Mouse (Mus musculus) kidney, adult 9 months (tissue): ENCODE data around the gene Matn4.
"Not testable (repeated sequence)": the region's sequence is repeated elsewhere in the genome, so short reads cannot be mapped to it uniquely, and the experiment has no call there.

ENCODE experiments used
- DNase-seq: peaks from one replicate; pipeline ENCODE4 v3.0.0; 2022

The Matn4 gene

GRCm38 (mm10) chr2:164366947-164367346 lies 38.0 kb downstream of the Matn4 start:
- DNase-seq, result no peak

GRCm38 (mm10) chr2:164360974-164361657 lies 43.8 kb downstream of the Matn4 start:
- no peak for DNase-seq

DNA sequence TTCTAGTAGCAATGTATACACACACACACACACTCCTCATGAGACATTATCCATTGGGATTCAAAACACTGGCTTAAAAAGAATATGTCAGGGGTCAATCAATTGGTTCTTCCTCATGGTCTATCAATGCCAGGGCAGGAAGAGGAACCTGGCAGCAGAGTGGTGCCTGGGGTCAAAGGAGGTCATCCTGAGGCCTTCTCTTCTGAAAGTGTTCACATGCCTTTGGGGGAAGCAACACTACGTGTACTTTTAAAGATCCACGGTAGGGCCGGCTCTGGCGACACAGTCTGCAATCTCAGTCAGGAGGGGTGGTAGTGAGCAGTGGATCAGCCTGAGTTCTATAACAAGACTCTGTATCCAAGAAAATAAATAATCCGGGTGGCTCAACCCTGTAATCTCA lies 45.3 kb downstream of the Matn4 start:
- no peak for DNase-seq

- no peak for DNase-seq
Observed at GRCm38 (mm10) chr2:164359031-164359430, 45.9 kb downstream of the Matn4 start.

DNA sequence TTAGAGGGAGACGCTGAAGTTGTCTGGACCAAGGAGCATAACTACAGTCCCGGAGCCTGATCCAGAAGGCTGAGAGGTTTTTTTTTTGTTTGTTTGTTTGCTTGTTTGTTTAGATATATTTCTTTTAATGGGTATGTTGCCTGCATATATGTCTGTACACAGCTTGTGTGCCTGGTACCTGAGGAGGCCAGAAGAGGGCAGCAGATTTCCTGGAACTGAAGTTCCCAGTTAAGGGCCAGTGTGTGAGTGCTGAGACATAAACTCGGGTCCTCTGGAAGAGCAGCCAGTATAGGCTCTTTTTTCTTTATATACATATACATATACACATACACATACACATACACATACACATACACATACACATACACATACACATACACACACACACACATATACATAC lies 46.6 kb downstream of the Matn4 start:
- peak; percentile 11 for DNase-seq

DNA sequence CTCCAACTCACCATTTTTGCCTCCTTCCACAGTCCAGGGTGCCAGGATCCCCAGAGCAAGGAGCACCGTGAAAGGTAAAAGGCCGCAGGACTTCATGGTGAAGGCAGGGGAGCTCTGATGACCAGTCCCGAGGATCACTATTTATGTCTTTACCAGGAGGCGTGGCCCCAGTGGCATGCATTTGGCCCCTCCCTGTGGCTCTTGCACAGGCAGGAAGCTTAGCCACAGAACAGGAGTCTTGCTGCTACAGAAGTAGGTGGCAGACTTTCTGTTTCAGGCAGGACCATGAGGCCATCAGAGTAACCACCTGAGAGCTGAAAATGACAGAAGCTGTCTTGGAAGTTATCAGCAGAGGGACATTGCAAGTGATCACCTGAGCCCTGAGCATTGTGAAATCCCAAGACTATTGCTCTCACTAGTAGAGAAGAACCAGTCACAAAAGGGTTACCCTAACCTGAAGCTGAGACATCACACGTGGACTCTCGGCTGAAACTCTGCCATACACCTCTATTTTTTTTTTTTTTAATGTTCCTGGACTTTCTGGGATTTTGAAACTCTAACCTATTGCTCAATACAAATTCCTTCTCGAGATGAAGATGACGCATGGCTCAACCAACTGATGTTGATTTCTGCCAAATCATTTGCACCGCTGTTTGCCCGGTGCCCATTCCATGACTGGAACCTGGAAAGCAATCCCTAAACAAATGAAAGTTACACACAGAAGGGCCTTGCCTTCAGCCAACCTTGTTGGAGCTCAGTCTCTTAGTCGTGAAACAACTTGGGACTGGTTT lies 48.6 kb downstream of the Matn4 start:
- DNase-seq, result no peak

GRCm38 (mm10) chr2:164353356-164353755 lies 51.6 kb downstream of the Matn4 start:
- no peak for DNase-seq

DNA sequence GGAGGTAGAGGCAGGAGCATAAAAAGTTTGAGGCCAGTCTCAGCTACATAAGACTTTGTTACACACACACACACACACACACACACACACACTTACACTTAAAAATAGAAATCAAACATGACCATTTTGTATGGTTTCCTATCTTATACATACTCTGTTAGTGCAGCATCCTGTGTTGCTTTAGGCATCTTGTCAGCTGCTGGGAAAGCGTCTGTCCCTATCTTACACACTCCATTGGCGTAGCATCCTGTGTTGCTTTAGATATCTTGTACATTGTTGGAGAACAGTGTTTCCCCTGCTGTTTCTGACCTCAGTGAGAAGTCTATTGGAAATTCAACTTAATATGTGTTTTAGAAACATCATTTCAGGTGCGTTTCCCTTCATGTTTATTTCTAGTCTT lies 52.3 kb downstream of the Matn4 start:
- no peak for DNase-seq

DNA sequence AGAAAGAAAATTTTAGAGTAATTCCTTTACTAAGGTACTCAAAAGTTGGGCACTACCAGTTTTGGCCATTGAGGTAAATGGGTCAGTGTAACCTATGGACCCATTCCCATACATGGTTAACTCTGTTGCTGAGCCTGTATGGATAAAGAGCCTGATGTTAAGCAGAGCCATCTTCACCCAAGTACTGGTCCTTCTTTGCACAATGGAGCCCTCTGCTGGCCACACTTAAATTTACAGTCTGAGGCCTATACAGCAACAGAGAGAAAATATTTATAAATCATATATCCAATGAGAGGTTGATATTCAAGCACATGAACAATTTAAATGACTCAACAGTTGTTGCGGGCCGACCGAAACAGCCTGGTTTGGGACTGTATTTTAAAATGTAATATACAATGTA lies 56.0 kb downstream of the Matn4 start:
- DNase-seq, result peak; percentile 46

GRCm38 (mm10) chr2:164347697-164348096 lies 57.3 kb downstream of the Matn4 start:
- DNase-seq, result peak; percentile 17

DNA sequence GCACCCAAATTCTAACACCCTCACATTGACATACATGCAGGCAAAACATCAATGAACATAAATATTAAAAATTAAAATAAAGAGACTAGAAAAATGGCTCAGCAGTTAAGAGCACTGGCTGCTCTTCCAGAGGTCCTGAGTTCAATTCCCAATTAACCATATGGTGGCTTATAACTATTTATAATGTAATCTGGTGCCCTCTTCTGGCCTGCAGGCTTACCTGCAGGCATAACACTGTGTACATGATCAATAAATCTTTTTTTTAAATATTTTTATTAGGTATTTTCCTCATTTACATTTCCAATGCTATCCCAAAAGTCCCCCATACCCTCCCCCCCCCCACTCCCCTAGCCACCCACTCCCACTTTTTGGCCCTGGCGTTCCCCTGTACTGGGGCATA lies 61.2 kb downstream of the Matn4 start:
- not testable (repeated sequence) for DNase-seq
